Mouse (Mus musculus) heart, embryonic 13.5 days (tissue): ENCODE measurements at regions not wholly inside any gene's neighbourhood (a gene's known extent, or its start where the extent isn't known, plus 50 kb on each side); places are given as distances from the start of the nearest gene placed in this dataset.

Experiments used
- ATAC-seq: fragments of 200-750 bp; cut with Nextera tagmentation; 2 replicates; pipeline ENCODE4 v1.8.0; 2017; ENCODE audit warnings: moderate TSS enrichment; ENCODE audit not compliant: insufficient number of reproducible peaks, low FRiP score, low TSS enrichment; ENCODE audit errors: extremely low read depth
- H3K27ac ChIP-seq: fragments of 300-500 bp; sonication (generic); replicated peaks from 2 replicates; pipeline ENCODE4 v1.5.1; 2015; ENCODE audit warnings: moderate library complexity, mild to moderate bottlenecking, inconsistent platforms
- H3K27me3 ChIP-seq: fragments of 300-500 bp; sonication (generic); replicated peaks from 2 replicates; pipeline ENCODE4 v1.6.1; 2015; ENCODE audit warnings: mild to moderate bottlenecking, inconsistent platforms
- H3K36me3 ChIP-seq: fragments of 300-500 bp; sonication (generic); 2 replicates; pipeline ENCODE4 v1.6.1; 2015; ENCODE audit warnings: mild to moderate bottlenecking, inconsistent platforms
- H3K4me1 ChIP-seq: fragments of 300-500 bp; sonication (generic); 2 replicates; pipeline ENCODE4 v1.6.1; 2015; ENCODE audit warnings: inconsistent platforms
- H3K4me2 ChIP-seq: fragments of 300-500 bp; sonication (generic); 2 replicates; pipeline ENCODE4 v1.6.1; 2015; ENCODE audit warnings: inconsistent platforms, mild to moderate bottlenecking, moderate library complexity
- H3K4me3 ChIP-seq: fragments of 300-500 bp; sonication (generic); 2 replicates; pipeline ENCODE4 v1.5.1; 2015; ENCODE audit warnings: moderate library complexity, mild to moderate bottlenecking, inconsistent platforms
- H3K9ac ChIP-seq: fragments of 300-500 bp; sonication (generic); 2 replicates; pipeline ENCODE4 v1.6.1; 2015; ENCODE audit warnings: inconsistent platforms, mild to moderate bottlenecking, moderate library complexity
- H3K9me3 ChIP-seq: fragments of 300-500 bp; sonication (generic); 2 replicates; pipeline ENCODE4 v1.6.1; 2016; ENCODE audit warnings: inconsistent platforms
- WGBS: fragments of 180-500 bp; shearing (Covaris S2); methylation state at CpG from one replicate; pipeline ENCODE4 v1.1.7; 2015; ENCODE audit warnings: mixed read lengths; 5-methylcytosine and 5-hydroxymethylcytosine counted together

DNA sequence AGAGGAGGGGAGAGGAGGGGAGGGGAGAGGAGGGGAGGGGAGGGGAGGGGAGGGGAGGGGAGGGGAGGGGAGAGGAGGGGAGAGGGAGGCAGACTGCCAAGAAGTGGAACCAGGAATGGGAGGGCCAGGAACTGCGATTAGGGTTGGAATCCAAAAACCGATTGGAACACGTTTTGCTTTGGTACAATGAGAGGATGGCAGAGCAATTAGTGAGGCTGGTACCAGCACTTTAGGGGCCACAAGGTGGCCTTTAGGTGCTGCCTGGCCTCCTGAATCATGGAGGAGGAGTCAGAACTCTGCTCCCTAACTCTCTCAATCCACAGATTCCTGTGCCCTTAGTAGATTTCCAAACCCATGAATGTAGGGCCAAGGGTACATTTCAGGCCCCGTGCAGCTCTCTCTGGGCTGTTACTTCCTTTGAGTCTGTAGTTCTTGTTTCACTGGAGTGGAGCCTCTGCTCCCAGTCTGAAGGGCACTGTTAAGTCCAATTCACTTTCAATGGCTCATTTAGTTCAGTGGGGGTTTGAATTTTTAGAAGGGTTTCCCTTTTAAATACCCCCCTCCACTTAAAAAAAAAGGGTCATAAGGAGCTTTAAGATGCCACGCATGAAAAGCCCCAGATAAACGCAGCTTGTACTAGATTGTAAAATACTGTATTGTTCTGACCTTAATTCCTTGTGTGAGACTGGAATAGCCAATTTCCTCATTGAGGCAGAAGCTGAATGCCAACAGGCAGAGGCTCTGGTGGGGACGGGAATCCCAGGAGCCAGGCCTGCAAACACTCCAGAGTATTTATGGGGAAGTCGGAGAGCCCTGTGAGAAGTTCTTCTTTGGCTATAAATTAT is 102.4 kb upstream of the Ranbp3l start:
- Histone ChIP-seq H3K4me2 (no peak overlapping the region), H3K4me1 (peaks cover 12% of the 10 kb centered on the region), H3K9ac (no peak overlapping the region), H3K9me3 (no peaks in the 10 kb centered on the region), H3K4me3 (no peak overlapping the region), H3K36me3 (no peaks in the 10 kb centered on the region), H3K27ac (no peak overlapping the region), H3K27me3 (no peaks in the 10 kb centered on the region)
- WGBS: 65% methylated on average over 8 of the region's 8 CpGs
- no peak for ATAC-seq

- Histone ChIP-seq H3K4me3 (no peak overlapping the region), H3K36me3 (no peaks in the 10 kb centered on the region), H3K9ac (no peak overlapping the region), H3K27me3 (no peaks in the 10 kb centered on the region), H3K4me1 (no peaks in the 10 kb centered on the region), H3K9me3 (no peaks in the 10 kb centered on the region), H3K27ac (no peak overlapping the region), H3K4me2 (no peak overlapping the region)
- ATAC-seq: no peak
- 77% methylated on average over 11 of the region's 11 CpGs for WGBS
Observed at GRCm38 (mm10) chr15:8856419-8857084, 111.2 kb upstream of the Ranbp3l start.

- Histone ChIP-seq H3K4me3 (no peak overlapping the region), H3K36me3 (no peaks in the 10 kb centered on the region), H3K9me3 (no peaks in the 10 kb centered on the region), H3K9ac (no peak overlapping the region), H3K27ac (no peak overlapping the region), H3K4me2 (no peak overlapping the region), H3K4me1 (no peaks in the 10 kb centered on the region), H3K27me3 (no peaks in the 10 kb centered on the region)
- WGBS: 85% methylated on average over 3 of the region's 3 CpGs
- no peak for ATAC-seq
Observed at GRCm38 (mm10) chr15:8855511-8855910, 112.2 kb upstream of the Ranbp3l start.

GRCm38 (mm10) chr15:8854336-8854735 is 113.4 kb upstream of the Ranbp3l start:
- WGBS: 74% methylated on average over 7 of the region's 7 CpGs
- no peaks in the 10 kb centered on the region for H3K4me1 ChIP-seq
- H3K4me2 ChIP-seq: no peak overlapping the region
- no peaks in the 10 kb centered on the region for H3K9me3 ChIP-seq
- no peak for ATAC-seq
- H3K36me3 ChIP-seq: no peaks in the 10 kb centered on the region
- H3K27me3 ChIP-seq: no peaks in the 10 kb centered on the region
- H3K27ac ChIP-seq: no peak overlapping the region
- no peak overlapping the region for H3K4me3 ChIP-seq
- H3K9ac ChIP-seq: no peak overlapping the region

- H3K27me3 ChIP-seq: no peaks in the 10 kb centered on the region
- 79% methylated on average over 1 of the region's 1 CpGs for WGBS
- no peak for ATAC-seq
Observed at GRCm38 (mm10) chr15:8850996-8851395, 116.8 kb upstream of the Ranbp3l start.

GRCm38 (mm10) chr15:8849413-8849812 is 118.3 kb upstream of the Ranbp3l start:
- Histone ChIP-seq H3K36me3 (no peaks in the 10 kb centered on the region), H3K27ac (no peak overlapping the region), H3K9ac (no peak overlapping the region), H3K27me3 (no peaks in the 10 kb centered on the region), H3K4me2 (no peak overlapping the region), H3K4me1 (no peaks in the 10 kb centered on the region), H3K9me3 (no peaks in the 10 kb centered on the region), H3K4me3 (no peak overlapping the region)
- 65% methylated on average over 5 of the region's 5 CpGs for WGBS
- no peak for ATAC-seq

More at GRCm38 (mm10) chr15:8850996-8851395, 116.8 kb upstream of the Ranbp3l start:
- no peaks in the 10 kb centered on the region for H3K36me3 ChIP-seq
- no peak overlapping the region for H3K27ac ChIP-seq
- no peak overlapping the region for H3K4me3 ChIP-seq
- no peak overlapping the region for H3K4me2 ChIP-seq
- H3K9ac ChIP-seq: no peak overlapping the region
- no peaks in the 10 kb centered on the region for H3K4me1 ChIP-seq
- H3K9me3 ChIP-seq: no peaks in the 10 kb centered on the region

DNA sequence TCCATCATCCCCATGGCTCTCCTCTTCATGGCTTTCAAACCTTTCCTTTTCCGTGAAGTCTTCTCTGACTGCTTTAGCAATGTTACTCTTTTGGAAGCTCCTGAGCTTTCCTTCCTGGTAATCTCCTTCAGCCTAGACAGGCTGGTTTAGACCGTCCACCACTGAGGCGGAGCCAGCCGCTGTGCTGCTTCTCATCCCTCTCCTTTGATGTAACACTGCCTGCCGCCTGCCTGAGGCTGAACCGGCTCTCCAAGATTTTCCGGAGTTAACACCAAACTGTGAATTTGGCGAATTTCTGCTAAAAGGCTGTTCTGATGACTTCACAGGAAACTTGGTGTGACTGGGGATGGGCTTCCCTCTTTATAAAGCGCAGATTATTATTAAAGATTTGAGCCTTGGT is 125.6 kb upstream of the Ranbp3l start:
- H3K36me3 ChIP-seq: no peaks in the 10 kb centered on the region
- H3K27ac ChIP-seq: no peak overlapping the region
- H3K9me3 ChIP-seq: no peaks in the 10 kb centered on the region
- H3K9ac ChIP-seq: no peak overlapping the region
- H3K27me3 ChIP-seq: no peaks in the 10 kb centered on the region
- no peak overlapping the region for H3K4me3 ChIP-seq
- H3K4me2 ChIP-seq: no peak overlapping the region
- 28% methylated on average over 9 of the region's 9 CpGs for WGBS
- ATAC-seq: no peak
- no peaks in the 10 kb centered on the region for H3K4me1 ChIP-seq

DNA sequence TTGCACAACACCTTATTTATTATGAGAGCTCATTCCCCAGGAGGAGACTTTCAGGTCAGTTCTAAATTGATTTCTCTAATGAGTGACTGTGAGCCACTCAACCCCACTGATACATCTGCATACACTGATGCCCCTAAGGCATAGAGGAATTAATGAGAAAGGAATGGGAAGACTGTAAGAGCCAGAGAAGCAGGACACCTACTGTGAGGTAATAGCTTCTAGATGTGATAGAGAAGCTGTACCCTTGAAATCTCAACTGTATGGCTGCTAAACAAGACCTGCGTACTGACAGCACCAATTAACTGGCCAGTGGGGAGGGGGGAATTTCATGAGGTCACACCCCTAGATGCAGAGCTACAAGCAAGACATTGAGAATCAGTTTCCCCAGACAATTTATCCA is 128.3 kb upstream of the Ranbp3l start:
- Histone ChIP-seq H3K4me2 (no peak overlapping the region), H3K36me3 (no peaks in the 10 kb centered on the region), H3K27me3 (no peaks in the 10 kb centered on the region), H3K4me1 (no peaks in the 10 kb centered on the region), H3K27ac (no peak overlapping the region), H3K9ac (no peak overlapping the region), H3K9me3 (no peaks in the 10 kb centered on the region), H3K4me3 (no peak overlapping the region)
- no peak for ATAC-seq
- 93% methylated on average over 1 of the region's 1 CpGs for WGBS

DNA sequence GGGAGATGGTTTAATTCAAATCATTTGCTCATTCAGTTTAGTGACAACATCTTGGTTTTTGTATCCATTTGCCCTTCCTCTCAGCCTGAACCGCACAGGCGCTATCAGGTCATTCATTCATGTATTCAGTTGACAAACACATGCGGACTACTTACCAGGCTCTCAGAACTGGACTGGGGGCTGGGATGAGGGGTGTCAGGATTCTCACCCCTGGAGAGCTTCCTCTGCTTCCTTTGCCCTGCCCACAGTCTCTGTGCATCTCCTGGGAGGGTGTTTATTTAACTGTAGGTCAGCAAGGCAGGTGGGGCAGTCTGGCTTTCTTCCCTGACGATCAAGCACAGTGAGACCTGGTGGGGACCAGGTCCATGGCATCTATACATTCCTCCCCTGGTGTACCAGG is 123.6 kb upstream of the Slc1a3 start:
- Histone ChIP-seq H3K9me3 (no peaks in the 10 kb centered on the region), H3K9ac (no peak overlapping the region), H3K4me3 (no peak overlapping the region), H3K27me3 (no peaks in the 10 kb centered on the region), H3K4me2 (no peak overlapping the region), H3K36me3 (no peaks in the 10 kb centered on the region), H3K4me1 (no peaks in the 10 kb centered on the region), H3K27ac (no peak overlapping the region)
- 78% methylated on average over 4 of the region's 4 CpGs for WGBS
- ATAC-seq: no peak

- Histone ChIP-seq H3K27ac (no peak overlapping the region), H3K27me3 (no peaks in the 10 kb centered on the region), H3K9ac (no peak overlapping the region), H3K9me3 (no peaks in the 10 kb centered on the region), H3K4me2 (no peak overlapping the region), H3K4me1 (no peaks in the 10 kb centered on the region), H3K36me3 (no peaks in the 10 kb centered on the region), H3K4me3 (no peak overlapping the region)
- WGBS: 83% methylated on average over 1 of the region's 1 CpGs
- no peak for ATAC-seq
Observed at GRCm38 (mm10) chr15:8832970-8833369, 122.4 kb upstream of the Slc1a3 start.

- no peak overlapping the region for H3K9ac ChIP-seq
- no peaks in the 10 kb centered on the region for H3K4me1 ChIP-seq
- H3K27me3 ChIP-seq: no peaks in the 10 kb centered on the region
- H3K9me3 ChIP-seq: no peaks in the 10 kb centered on the region
- 55% methylated on average over 13 of the region's 13 CpGs for WGBS
- H3K4me2 ChIP-seq: no peak overlapping the region
- no peak overlapping the region for H3K4me3 ChIP-seq
- no peak for ATAC-seq
- no peak overlapping the region for H3K27ac ChIP-seq
- no peaks in the 10 kb centered on the region for H3K36me3 ChIP-seq
Observed at GRCm38 (mm10) chr15:8831720-8832620, 121.4 kb upstream of the Slc1a3 start.
